Mouse (Mus musculus) heart, adult 18-20 months (tissue): Measurements from ENCODE around the gene Rab31. TPM values are rescaled to one million over a fixed set of nuclear protein-coding genes. Genes with fewer than 3 reads are reported as not detected.

Experiments
- DNase-seq, 2 experiments: peaks; one replicate each; pipeline ENCODE4 v3.0.0; 2021 to 2022; ENCODE audit warnings: mixed read lengths in 1 of 2
- total RNA-seq, 2 experiments: library from RNA; stranded (reverse); gene quantifications; 2 replicates each; pipeline ENCODE4 v1.2.3; 2021

The Rab31 gene
- total RNA-seq, 2 experiments from 2014 or later: 13.8 to 16.8 TPM

GRCm38 (mm10) chr17:65739874-65740725, 32.5 kb downstream of the Rab31 start:
- no peak for DNase-seq

GRCm38 (mm10) chr17:65737622-65738021, 34.9 kb downstream of the Rab31 start:
- peak; percentile 44 to 68 for DNase-seq

- DNase-seq: peak in 1 of 2 experiments; percentile 35
These were observed 35.4 kb downstream of the Rab31 start for GRCm38 (mm10) chr17:65737175-65737574.

- DNase-seq: no peak
These were observed 37.5 kb downstream of the Rab31 start for GRCm38 (mm10) chr17:65735088-65735487.

- DNase-seq: peak; percentile 32 to 60
These were observed 39.9 kb downstream of the Rab31 start for GRCm38 (mm10) chr17:65732666-65733065.

GRCm38 (mm10) chr17:65731710-65732109, 40.8 kb downstream of the Rab31 start:
- no peak for DNase-seq

- peak; percentile 41 to 48 for DNase-seq
These were observed 42.4 kb downstream of the Rab31 start for GRCm38 (mm10) chr17:65729945-65730741.

GRCm38 (mm10) chr17:65726755-65727154, 45.8 kb downstream of the Rab31 start:
- DNase-seq: peak in 1 of 2 experiments; percentile 56

- no peak for DNase-seq
These were observed 46.3 kb downstream of the Rab31 start for GRCm38 (mm10) chr17:65726274-65726673.

GRCm38 (mm10) chr17:65725814-65726213, 46.7 kb downstream of the Rab31 start:
- no peak for DNase-seq

GRCm38 (mm10) chr17:65725381-65725780, 47.2 kb downstream of the Rab31 start:
- DNase-seq: no peak

GRCm38 (mm10) chr17:65724254-65724653, 48.3 kb downstream of the Rab31 start:
- DNase-seq: peak in 1 of 2 experiments; percentile 74

GRCm38 (mm10) chr17:65723633-65724032, 48.9 kb downstream of the Rab31 start:
- no peak for DNase-seq

- DNase-seq: no peak
These were observed 51.2 kb downstream of the Rab31 start for GRCm38 (mm10) chr17:65721330-65721729.

- DNase-seq: no peak
These were observed 52.7 kb downstream of the Rab31 start for GRCm38 (mm10) chr17:65719826-65720225.

- DNase-seq: no peak
These were observed 54.0 kb downstream of the Rab31 start for GRCm38 (mm10) chr17:65718578-65718977.

GRCm38 (mm10) chr17:65717658-65718199, 54.8 kb downstream of the Rab31 start:
- peak in 1 of 2 experiments; percentile 42 for DNase-seq

GRCm38 (mm10) chr17:65714060-65714459, 58.5 kb downstream of the Rab31 start:
- DNase-seq: no peak

- peak; percentile 61 to 72 for DNase-seq
These were observed 59.6 kb downstream of the Rab31 start for GRCm38 (mm10) chr17:65712861-65713535.

GRCm38 (mm10) chr17:65711779-65712178, 60.8 kb downstream of the Rab31 start:
- DNase-seq: no peak

- no peak for DNase-seq
These were observed 62.0 kb downstream of the Rab31 start for GRCm38 (mm10) chr17:65710576-65710975.

GRCm38 (mm10) chr17:65706220-65706619, 66.3 kb downstream of the Rab31 start:
- DNase-seq: peak; percentile 73 to 83
